Mouse (Mus musculus): ENCODE measurements around the gene Map3k20.

Gene Map3k20

DNA sequence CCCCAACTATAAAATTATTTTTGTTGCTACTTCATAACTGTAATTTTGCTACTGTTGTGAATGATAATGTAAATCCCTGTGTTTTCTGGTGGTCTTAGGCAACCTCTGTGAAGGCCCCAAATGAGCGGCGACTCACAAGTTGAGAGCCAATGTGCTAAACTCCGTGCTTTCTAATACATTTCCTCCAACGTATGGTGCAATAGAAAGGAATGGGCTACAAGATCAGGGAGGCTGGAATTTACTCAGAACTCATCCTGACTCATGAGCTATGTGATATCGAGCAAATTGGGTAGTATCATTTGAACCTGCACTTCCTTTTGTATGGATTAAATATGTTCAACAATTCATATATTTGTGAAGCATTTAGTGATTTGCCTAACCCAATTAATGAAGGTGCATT lies 4.9 kb upstream of the Map3k20 start:
- CTCF ChIA-PET: no interaction called here

- CTCF ChIA-PET: no interaction called here
Measured at GRCm38 (mm10) chr2:72281971-72282370, 3.5 kb upstream of the Map3k20 start.

GRCm38 (mm10) chr2:72282733-72283132 lies 2.7 kb upstream of the Map3k20 start:
- CTCF ChIA-PET: no interaction called here

GRCm38 (mm10) chr2:72284689-72285088 lies 748 bp upstream of the Map3k20 start:
- CTCF ChIA-PET: no interaction called here

GRCm38 (mm10) chr2:72285888-72286661 lies 638 bp downstream of the Map3k20 start:
- CTCF ChIA-PET: interaction anchor here (0.6 kb wide), 1 partner anchor 13 kb away, joined by 10 read pairs; no protein-coding TSS in a partner anchor

DNA sequence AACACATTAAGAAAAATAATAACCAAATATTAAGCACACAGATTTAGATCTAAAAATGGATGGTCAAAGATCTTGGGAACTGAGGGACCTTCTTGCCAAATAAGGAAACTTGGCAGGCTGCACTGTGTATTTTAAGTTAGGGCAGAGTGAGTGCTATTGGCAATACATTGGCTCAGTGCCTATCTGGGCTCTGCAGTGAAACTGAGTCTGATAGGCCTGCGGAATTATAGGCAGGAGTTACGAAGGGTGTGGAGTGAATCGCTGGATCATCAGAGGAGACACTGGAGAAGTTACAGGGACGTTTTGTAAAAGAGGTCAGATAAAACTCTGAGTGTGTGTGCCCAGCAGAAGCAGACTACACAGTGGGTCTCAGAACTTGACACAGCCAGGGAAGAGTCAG lies 1.7 kb downstream of the Map3k20 start:
- CTCF ChIA-PET: no interaction called here

DNA sequence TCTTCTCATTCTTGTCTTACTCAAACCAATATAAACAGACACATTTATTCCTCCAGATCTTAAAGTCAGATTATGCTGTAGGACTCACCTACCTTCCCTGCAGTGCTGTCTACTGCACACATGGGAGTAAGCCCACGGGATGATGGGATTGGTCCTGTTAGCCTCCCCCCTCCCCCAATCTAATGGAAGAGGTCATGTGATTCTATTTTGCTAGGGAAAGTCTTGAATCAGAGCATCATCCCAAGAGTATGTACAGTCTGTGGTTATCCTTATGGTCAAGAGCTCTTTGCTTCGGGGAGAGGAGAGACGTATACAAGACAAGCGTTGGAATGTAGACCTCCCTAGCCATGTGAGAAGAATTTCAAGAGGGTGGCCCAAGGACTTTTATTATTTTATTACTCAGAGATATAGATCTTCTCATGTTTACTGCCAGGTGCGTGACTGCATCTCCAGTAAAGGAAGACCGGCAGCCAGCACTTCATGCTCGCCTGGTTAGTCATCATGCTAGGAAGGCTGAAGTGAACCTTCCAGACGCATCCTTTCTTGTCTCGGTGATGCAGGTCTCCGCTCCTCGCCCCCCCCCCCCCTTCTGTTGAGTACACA lies 3.6 kb downstream of the Map3k20 start:
- CTCF ChIA-PET: no interaction called here

DNA sequence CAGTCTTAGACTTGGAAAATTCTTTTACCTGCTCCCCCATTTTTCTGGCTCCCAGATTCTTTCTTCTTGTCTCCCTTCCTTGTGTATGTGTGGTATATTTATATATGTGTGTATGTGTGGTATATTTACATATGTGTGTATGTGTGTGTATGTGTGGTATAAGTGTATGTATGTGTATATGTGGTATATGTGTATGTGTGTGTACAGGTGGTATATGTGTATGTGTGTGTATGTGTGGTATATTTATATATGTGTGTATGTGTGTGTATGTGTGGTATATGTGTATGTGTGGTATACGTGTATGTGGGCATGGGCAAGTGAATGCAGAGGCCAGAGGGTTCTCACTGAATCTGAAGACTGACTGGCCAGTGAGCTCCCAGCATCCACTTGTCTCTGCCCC lies 5.7 kb downstream of the Map3k20 start:
- CTCF ChIA-PET: no interaction called here

- CTCF ChIA-PET: no interaction called here
Measured at GRCm38 (mm10) chr2:72292573-72292972, 7.1 kb downstream of the Map3k20 start.

GRCm38 (mm10) chr2:72294994-72295393 lies 9.6 kb downstream of the Map3k20 start:
- CTCF ChIA-PET: interaction anchor here (0.7 kb wide), 1 partner anchor 166 kb away, joined by 3 read pairs; no protein-coding TSS in a partner anchor

DNA sequence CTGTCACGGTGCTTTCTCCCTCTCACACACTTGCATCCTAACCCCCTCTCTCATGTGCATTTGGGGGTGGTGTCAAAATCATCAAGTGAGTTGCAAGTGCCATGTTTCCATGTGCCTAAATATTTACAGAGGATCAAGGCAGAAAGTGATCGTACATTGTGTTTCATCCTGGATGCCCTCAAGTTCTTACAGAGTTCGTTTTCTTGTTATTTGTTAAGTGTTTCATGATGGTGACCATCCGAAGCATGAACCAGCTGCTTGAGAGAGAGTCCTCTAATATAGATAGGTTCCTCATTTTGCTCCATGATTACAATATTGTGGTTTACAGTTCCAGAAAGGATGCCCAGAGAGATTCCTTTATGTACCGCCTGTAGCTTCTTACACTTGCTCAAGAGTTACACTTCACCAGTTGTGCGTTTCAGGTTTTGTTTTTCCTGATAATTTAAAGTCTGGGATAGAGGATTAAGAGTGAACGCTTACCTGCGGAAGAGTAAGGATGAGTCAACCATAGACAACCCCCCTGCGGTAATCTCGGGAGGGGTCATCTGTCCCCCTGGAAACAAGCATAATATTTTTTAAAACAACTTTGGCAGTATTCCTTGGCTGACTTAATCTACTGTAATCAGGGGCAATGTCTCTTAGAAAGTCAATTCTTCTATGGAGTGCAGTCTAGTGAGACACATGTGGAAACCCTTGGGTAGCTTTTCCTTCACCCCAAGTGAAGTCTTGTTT lies 11.7 kb downstream of the Map3k20 start:
- CTCF ChIA-PET: no interaction called here

GRCm38 (mm10) chr2:72297716-72298082 lies 12.3 kb downstream of the Map3k20 start:
- CTCF ChIA-PET: interaction anchor here (0.9 kb wide), 1 partner anchor 92 kb away, joined by 3 read pairs; no protein-coding TSS in a partner anchor

DNA sequence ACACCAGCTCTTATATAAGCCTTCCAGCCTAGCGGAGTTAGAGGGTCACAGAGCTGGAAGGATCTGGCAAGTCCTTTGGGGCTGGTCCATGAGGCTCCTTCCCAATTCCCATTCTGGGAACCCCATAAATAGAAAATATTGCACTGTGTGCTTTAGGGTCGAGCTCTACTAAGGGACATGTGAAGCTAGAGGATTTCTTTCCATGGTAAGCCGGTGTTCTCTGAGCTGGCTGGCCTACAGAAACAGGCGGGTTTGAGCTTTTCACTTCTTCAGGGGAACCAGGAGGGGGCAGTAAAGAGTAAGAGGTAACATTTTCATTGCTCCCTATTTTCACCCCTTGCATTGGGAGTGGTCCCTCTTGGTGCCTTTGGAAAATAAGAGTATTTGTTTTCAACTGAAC lies 13.0 kb downstream of the Map3k20 start:
- CTCF ChIA-PET: interaction anchor here (0.7 to 0.9 kb wide), 2 partner anchors 91 to 178 kb away, joined by 3 read pairs; partner anchors contain the start of gene Cdca7

- CTCF ChIA-PET: interaction anchor here (0.7 kb wide), 1 partner anchor 485 kb away, joined by 9 read pairs; no protein-coding TSS in a partner anchor
Measured at GRCm38 (mm10) chr2:72301194-72301916, 15.9 kb downstream of the Map3k20 start.

DNA sequence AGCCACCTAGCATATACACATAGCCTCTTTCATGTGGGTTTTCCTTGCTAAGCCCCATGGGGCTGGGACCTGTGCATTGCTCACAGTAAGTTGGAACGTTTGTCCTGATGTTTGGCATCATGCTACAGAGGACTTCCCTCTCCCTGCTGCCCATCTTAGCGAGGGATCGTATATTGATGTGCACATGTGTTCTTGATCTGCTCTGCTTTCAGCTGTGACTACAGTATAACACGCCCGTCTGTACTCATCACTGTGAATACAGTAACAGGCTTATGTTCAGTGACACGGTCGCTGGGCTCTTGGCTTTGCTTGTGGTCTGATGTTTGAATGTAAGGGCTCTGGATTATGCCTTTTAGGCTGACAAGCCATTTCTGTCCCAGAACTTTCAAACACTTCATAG lies 20.3 kb downstream of the Map3k20 start:
- CTCF ChIA-PET: no interaction called here

DNA sequence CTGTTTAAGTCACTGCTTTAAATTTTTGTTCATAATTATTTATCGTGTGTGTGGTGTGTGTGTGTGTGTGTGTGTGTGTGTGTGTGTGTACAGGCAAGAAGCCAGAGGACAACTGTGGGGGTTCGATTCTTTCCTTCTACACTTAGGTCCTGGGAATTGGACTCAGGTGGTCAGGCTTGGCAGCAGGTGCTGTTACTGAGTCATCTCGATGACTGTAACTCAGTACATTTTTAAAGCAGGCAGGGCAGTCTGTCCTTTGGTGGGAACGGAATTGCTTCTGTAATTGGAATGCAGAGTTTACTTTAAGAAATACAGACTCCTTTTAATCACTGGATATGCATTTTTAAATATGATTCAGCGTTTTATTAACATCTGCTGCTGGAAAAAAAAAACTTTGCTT lies 22.9 kb downstream of the Map3k20 start:
- CTCF ChIA-PET: no interaction called here

- CTCF ChIA-PET: no interaction called here
Measured at GRCm38 (mm10) chr2:72308981-72309380, 23.5 kb downstream of the Map3k20 start.

GRCm38 (mm10) chr2:72311486-72311885 lies 26.0 kb downstream of the Map3k20 start:
- CTCF ChIA-PET: no interaction called here

DNA sequence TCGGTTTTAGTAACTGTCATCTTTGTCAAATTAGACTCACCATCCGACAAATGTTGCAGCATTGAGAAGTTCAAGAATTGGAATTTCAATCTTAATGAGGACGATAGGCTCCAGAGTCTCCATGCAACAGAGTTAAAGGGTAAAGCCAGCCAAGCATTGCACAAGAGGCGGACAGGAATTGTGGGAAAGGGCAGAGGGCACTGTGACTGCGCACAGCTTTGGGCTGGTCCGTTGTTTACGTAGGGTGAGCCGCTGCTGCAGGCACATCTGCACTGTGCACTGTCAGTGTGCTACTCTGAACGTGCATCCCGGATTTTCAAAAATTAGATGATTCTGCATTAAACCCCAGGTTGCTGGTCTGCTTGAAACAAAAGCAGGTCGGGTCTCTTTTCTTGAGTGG lies 27.9 kb downstream of the Map3k20 start:
- CTCF ChIA-PET: no interaction called here

DNA sequence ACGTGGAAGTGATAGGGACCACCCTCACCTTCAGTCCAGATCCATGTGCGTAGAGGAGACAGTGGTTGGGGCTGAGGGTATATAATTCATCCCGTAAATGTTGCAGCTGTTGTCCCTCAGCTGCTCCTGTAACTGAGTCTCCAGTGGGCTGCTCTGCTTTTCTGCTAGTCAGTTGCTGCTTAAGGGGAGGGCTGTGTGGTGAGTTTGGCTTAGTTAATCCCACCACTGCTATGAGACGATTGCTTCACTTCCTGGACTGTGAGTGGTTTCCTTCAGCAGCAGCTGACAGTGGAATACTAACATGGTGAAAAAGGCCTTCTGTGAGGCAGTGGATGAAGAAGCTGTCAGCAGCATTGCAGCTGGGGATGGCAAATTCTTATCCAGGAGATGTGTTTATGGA lies 33.0 kb downstream of the Map3k20 start:
- CTCF ChIA-PET: no interaction called here

DNA sequence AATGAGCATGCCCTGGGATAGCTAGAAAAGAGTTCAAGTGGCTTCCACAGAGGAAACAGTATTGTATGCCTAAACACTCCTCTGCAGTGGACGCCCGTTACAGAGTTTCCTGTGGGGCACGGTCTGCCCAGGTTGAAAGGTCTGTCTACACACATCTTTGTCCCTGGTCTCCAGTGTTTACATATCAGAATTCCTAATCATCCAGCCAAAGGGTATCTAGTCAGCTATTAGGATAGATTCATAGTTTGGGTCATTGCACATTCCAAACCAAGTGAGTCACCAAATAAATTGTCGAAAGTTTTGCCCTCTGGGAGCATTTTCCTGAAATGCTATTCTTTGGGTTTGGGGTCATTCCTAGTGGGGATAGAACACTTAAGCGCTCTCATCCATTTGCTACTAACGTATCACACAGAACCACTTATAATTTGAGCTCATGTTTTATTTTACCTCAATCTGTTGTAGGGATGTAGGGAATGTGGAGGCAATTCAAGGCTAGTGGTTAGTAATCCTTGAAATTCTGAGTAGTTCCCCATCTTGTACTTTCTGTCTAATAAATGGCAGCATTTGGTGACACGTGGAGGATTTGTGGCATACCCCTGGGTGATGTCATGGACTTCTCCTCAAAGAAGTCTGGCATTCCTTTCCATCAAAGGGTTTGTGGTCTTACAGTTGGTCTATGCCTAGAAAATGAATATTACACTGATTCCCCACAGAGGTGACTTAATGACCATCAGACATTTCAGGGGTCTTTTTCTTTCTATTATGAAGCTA lies 33.8 kb downstream of the Map3k20 start:
- CTCF ChIA-PET: no interaction called here
